In the genomic region with DNA sequence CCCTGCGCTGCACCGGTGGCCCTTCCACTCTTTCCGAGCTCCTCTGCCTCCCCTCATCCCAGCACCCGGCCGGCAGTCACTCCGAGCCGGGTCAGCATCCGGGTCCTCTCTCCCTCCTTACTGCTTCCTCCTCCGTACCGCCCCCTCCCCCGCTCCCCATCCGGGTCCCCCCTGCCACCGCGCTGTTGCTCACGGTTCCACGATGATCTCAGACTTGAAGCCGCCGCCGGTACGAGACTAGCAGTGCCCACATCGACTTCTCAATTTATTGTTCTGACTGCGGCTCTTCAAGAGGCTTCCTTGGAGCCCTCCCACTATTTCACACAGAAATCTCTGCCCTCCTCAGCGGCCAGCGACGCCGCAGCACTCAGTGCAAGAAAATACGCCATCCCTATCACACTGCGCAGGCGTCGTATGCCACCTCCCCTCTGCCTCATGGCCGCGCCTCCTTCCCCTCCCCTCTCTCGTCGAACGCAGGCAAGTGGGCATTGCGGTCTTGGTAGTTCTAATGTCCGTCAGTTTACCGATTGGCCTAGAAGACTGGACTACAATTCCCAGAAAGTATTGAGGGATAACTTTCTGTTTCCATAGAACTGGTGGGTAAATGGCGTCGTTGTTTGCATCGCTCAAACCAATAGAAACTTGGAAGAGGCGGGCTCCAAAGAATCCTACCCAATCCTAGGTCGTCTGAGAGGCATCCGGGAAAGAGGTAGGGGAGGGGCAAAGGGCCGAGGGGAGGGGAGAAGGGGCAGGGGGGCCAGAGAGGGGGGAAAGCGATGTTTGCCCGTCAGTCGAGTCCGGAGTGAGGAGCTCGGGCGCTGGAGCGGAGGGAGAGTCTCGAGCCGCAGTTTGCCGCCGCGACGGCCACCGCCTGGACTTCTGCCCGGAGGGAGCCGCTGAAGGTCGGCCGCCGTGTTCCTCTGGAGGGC, we compare ENCODE assay signal across 8 mouse cellular contexts. TPM values are rescaled to one million over a fixed set of nuclear protein-coding genes. Genes with fewer than 3 reads are reported as not detected.
DNase-seq lines count a peak whose midpoint lies in the region; ATAC-seq lines count a peak whose summit lies in the region.

A gene (plus strand): TSS at position 220 of the 929 bp plus-strand sequence.
A gene (minus strand): TSS at position 476 of the 929 bp plus-strand sequence.

- peaks cover 26% of the 10 kb centered on the region for H3K4me1 ChIP-seq in hindbrain, embryonic 14.5 days (replicated peaks; ENCODE audit: control insufficient read depth, insufficient read depth, low read length)

- peak within 1 kb of the TSS; percentile 83 for H3K4me2 ChIP-seq in hindbrain, embryonic 14.5 days (replicated peaks)

- peak within 1 kb of the TSS; percentile 86 for H3K4me3 ChIP-seq in hindbrain, embryonic 14.5 days (replicated peaks; ENCODE audit: low read length)

- peaks cover 22% of the 10 kb centered on the region for H3K36me3 ChIP-seq in hindbrain, embryonic 14.5 days (replicated peaks; ENCODE audit: control insufficient read depth, insufficient read depth)

- H3K27ac ChIP-seq in hindbrain, embryonic 14.5 days = peak within 1 kb of the TSS; percentile 94

- WGBS in hindbrain, embryonic 14.5 days = under 1% methylated on average over 64 of the region's 64 CpGs

- ATAC-seq in hindbrain, embryonic 14.5 days (ENCODE audit: low FRiP score) = peak; percentile 97

- no peaks in the 10 kb centered on the region for H3K9me3 ChIP-seq in hindbrain, embryonic 14.5 days (ENCODE audit: control insufficient read depth, low read length)

- no peaks in the 10 kb centered on the region for H3K27me3 ChIP-seq in hindbrain, embryonic 14.5 days (ENCODE audit: control insufficient read depth, insufficient read depth, low read length)

- peak within 1 kb of the TSS; percentile 93 for H3K9ac ChIP-seq in hindbrain, embryonic 14.5 days

- peak; percentile 100 for DNase-seq in R1 (ENCODE audit: low read depth, low spot score)
- peak; percentile 94 to 95 for DNase-seq in cerebellum, postnatal 25 days
- DNase-seq in frontal cortex, postnatal 25 days (ENCODE audit: low spot score in 2 of 2) = peak; percentile 87 to 91
- DNase-seq in hindbrain, embryonic 14.5 days (ENCODE audit: low spot score) = peak; percentile 93
- DNase-seq in layer of hippocampus, postnatal 36 days = peak; percentile 96 to 98
- peak; percentile 98 for DNase-seq in lung, postnatal 36 days
- peak; percentile 100 for DNase-seq in retina, postnatal 1 day
- peak; percentile 86 to 95 for DNase-seq in urinary bladder, adult 18-20 months (ENCODE audit: low spot score in 2 of 2)

RNA-seq across cellular contexts. Expression of the first gene that starts in this region (rescaled TPM):
- 62.6 and 65.8 TPM in 2 replicates for polyA plus RNA-seq in hindbrain, embryonic 14.5 days (2014; fragmentation: Nextera tagmentation; extraction: Ambion mirVana)
- total RNA-seq in layer of hippocampus, postnatal 36 days (2021) = 10 to 100 TPM; 49.9 to 56.4 TPM

RNA-seq across cellular contexts. Expression of the second gene that starts in this region (rescaled TPM):
- 87.9 and 88.6 TPM in 2 replicates for polyA plus RNA-seq in hindbrain, embryonic 14.5 days (2014; fragmentation: Nextera tagmentation; extraction: Ambion mirVana)
- 10 to 100 TPM; 59.3 to 62.8 TPM for total RNA-seq in layer of hippocampus, postnatal 36 days (2021)

Comparison
In these comparisons a context has a peak if more than half of its experiments do, and no peak if none do; other contexts are left out.
1. Peak in every context shown above with its lines: DNase-seq, ATAC-seq, H3K4me3 ChIP-seq and H3K27ac ChIP-seq.